Mouse (Mus musculus) fibroblast of lung, adult 2 months (primary cell): ENCODE data around the gene Fam171a2.
"Not testable (repeated sequence)": the region's sequence is repeated elsewhere in the genome, so short reads cannot be mapped to it uniquely, and the experiment has no call there.

Experiments used
- DNase-seq: peaks from one replicate; pipeline ENCODE4 v3.0.0-alpha.2; 2011; ENCODE audit warnings: low read depth

Fam171a2 gene

DNA sequence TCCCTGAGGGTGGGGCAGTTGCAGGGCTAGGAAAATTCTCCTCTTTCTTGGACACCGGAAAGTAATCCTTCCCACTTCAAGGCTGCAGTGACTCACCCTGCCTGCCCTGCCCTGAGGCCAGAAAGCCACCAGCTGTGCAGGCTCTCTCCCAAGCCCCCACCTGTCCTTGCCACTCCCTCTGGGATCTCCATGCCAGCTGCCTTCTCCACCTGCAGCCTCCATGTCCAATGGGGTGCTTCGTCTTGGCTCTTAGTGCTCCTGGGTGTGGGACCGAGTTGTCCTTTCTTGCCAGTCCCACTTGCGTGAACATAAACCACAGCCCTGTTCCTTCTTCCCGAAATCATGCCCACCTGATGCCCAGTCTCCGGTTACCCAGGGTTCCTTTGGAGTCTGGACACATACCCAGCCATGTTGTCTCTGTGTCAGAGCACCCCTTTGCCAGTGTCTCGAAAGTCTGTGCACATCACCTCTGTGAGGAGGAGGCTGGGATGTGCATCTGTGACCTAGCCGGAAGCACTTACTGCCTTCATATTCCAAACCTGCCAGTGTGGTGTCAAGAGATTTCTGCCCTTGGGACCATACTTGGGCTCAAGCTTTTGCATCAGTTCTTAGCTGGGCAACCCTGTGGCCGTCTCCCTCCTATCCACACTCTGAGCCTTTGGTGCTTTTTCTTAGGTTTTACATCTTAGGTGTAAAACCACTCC, 52.9 kb downstream of the Fam171a2 start:
- no peak for DNase-seq

GRCm38 (mm10) chr11:102393719-102394420, 53.6 kb downstream of the Fam171a2 start:
- DNase-seq, result no peak

GRCm38 (mm10) chr11:102393238-102393634, 54.2 kb downstream of the Fam171a2 start, which contains the start of gene Rundc3a:
Gene Rundc3a, plus strand, starts transcription at chr11:102393403.
- no peak for DNase-seq

DNA sequence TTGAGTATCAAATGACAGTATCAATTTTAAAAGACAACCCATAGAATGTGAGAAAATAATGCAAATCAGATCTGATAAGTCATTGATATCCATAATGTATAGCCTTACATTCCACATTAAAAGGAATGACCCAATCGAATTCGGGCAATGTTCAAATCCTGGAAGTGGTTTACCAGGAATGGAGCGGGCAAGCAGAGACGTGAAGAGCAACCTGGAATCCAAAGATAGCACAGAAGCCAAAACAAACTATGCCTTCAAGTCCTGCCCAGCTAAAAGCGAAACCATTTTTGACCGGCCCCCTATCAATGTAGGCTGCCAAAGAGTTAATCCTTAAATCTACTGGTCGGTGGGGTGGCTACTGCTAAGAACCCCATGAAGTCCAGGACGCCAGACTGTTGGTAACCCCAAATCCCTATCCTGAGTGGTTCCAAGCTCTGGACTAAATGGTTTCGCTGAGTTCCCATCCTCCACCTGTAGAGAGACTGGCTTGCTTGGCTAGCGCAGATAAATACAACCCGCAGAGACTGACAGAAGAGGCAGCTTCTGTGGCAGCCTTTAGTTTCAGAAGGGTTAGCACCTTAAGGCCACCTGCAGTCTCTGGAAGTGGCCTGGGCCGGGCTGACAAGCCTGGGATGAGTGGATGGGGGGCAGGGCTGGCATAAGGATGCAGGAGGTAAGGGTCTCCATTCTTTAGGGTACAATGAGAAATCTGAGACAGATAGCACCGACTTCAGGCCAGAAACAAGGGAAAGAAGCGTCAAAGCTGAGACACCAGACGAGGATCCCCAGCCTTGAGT, 54.8 kb downstream of the Fam171a2 start:
- no peak for DNase-seq

- DNase-seq, result not testable (repeated sequence)
Observed at GRCm38 (mm10) chr11:102389436-102389835, 58.0 kb downstream of the Fam171a2 start.
